ENCODE assay signal across 8 mouse cellular contexts in genomic region chr17:79020208-79020983, GRCm38 (mm10). TPM values are rescaled to one million over a fixed set of nuclear protein-coding genes. Genes with fewer than 3 reads are reported as not detected.
DNase-seq lines count a peak whose midpoint lies in the region; ATAC-seq lines count a peak whose summit lies in the region.

TSS of gene Prkd3 (minus strand) at chr17:79020816.

- DNase-seq in adrenal gland, postnatal 10 days: peak; percentile 80
- peak; percentile 86 for DNase-seq in embryonic facial prominence, embryonic 11.5 days (ENCODE audit: low spot score)
- DNase-seq in heart, adult 18-20 months: peak; percentile 72 to 79
- peak; percentile 56 for DNase-seq in kidney, adult 11 months
- peak; percentile 85 for DNase-seq in limb, embryonic 11.5 days (ENCODE audit: low spot score)
- peak; percentile 97 for DNase-seq in midbrain, embryonic 11.5 days (ENCODE audit: low spot score, missing footprints)
- peak; percentile 72 for DNase-seq in right cerebral cortex, postnatal 4 days
- no peak for DNase-seq in MN1 (ENCODE audit: low spot score)

- no peaks in the 10 kb centered on the region for H3K27me3 ChIP-seq in embryonic facial prominence, embryonic 11.5 days (ENCODE audit: control insufficient read depth, insufficient read depth, low read length)
- H3K27me3 ChIP-seq in limb, embryonic 11.5 days (ENCODE audit: control insufficient read depth, insufficient read depth, low read length): no peaks in the 10 kb centered on the region
- H3K27me3 ChIP-seq in midbrain, embryonic 11.5 days (ENCODE audit: control insufficient read depth, insufficient read depth, low read length): no peaks in the 10 kb centered on the region; the same call in 1 of the 2 replicates

- no peaks in the 10 kb centered on the region for H3K4me1 ChIP-seq in embryonic facial prominence, embryonic 11.5 days (ENCODE audit: control insufficient read depth, insufficient read depth, low read length)
- peaks cover 4% of the 10 kb centered on the region; the same call in 1 of the 2 replicates for H3K4me1 ChIP-seq in limb, embryonic 11.5 days (ENCODE audit: control insufficient read depth, insufficient read depth, low read length)
- H3K4me1 ChIP-seq in midbrain, embryonic 11.5 days (ENCODE audit: control insufficient read depth, insufficient read depth, low read length): peaks cover 8% of the 10 kb centered on the region; the same call in 1 of the 2 replicates

- H3K27ac ChIP-seq in embryonic facial prominence, embryonic 11.5 days (replicated peaks; ENCODE audit: low read depth, low read length): peak within 1 kb of the TSS; percentile 89
- H3K27ac ChIP-seq in limb, embryonic 11.5 days (replicated peaks; ENCODE audit: low read depth, low read length): peak within 1 kb of the TSS; percentile 95
- H3K27ac ChIP-seq in midbrain, embryonic 11.5 days (ENCODE audit: low read depth, low read length): peak within 1 kb of the TSS; percentile 87

- ATAC-seq in embryonic facial prominence, embryonic 11.5 days (replicated peaks; ENCODE audit: insufficient number of reproducible peaks, low FRiP score, low TSS enrichment, low read depth): peak; percentile 85
- ATAC-seq in limb, embryonic 11.5 days (ENCODE audit: insufficient number of reproducible peaks, low FRiP score, low TSS enrichment, low read depth): peak; percentile 92
- peak; percentile 95 for ATAC-seq in midbrain, embryonic 11.5 days (ENCODE audit: low FRiP score)

- H3K9ac ChIP-seq in embryonic facial prominence, embryonic 11.5 days (replicated peaks; ENCODE audit: low read length): peak within 1 kb of the TSS; percentile 92
- H3K9ac ChIP-seq in limb, embryonic 11.5 days (ENCODE audit: low read length): peak within 1 kb of the TSS; percentile 95
- H3K9ac ChIP-seq in midbrain, embryonic 11.5 days (ENCODE audit: low read length): peak within 1 kb of the TSS; percentile 94

- H3K9me3 ChIP-seq in embryonic facial prominence, embryonic 11.5 days (replicated peaks; ENCODE audit: control insufficient read depth, low read length): no peaks in the 10 kb centered on the region
- no peaks in the 10 kb centered on the region for H3K9me3 ChIP-seq in limb, embryonic 11.5 days (ENCODE audit: control insufficient read depth, low read length)
- H3K9me3 ChIP-seq in midbrain, embryonic 11.5 days (ENCODE audit: control insufficient read depth, low read length): no peaks in the 10 kb centered on the region

- H3K4me2 ChIP-seq in embryonic facial prominence, embryonic 11.5 days (ENCODE audit: low read depth, low read length): peak within 1 kb of the TSS; percentile 72
- peak within 1 kb of the TSS; percentile 70 for H3K4me2 ChIP-seq in limb, embryonic 11.5 days (ENCODE audit: low read depth, severe bottlenecking)
- peak within 1 kb of the TSS; percentile 71 for H3K4me2 ChIP-seq in midbrain, embryonic 11.5 days

- H3K36me3 ChIP-seq in embryonic facial prominence, embryonic 11.5 days (replicated peaks; ENCODE audit: control insufficient read depth, insufficient read depth, low read depth, low read length): no peaks in the 10 kb centered on the region
- no peaks in the 10 kb centered on the region for H3K36me3 ChIP-seq in limb, embryonic 11.5 days (ENCODE audit: control insufficient read depth, insufficient read depth, low read length)
- H3K36me3 ChIP-seq in midbrain, embryonic 11.5 days (ENCODE audit: control insufficient read depth, insufficient read depth, low read length): no peaks in the 10 kb centered on the region

- WGBS in embryonic facial prominence, embryonic 11.5 days: under 1% methylated on average over 62 of the region's 113 CpGs
- WGBS in limb, embryonic 11.5 days: under 1% methylated on average over 29 of the region's 113 CpGs
- under 1% methylated on average over 55 of the region's 113 CpGs for WGBS in midbrain, embryonic 11.5 days

- H3K4me3 ChIP-seq in embryonic facial prominence, embryonic 11.5 days (ENCODE audit: low read depth, low read length): peak within 1 kb of the TSS; percentile 82
- H3K4me3 ChIP-seq in limb, embryonic 11.5 days (ENCODE audit: low read depth, low read length): peak within 1 kb of the TSS; percentile 74
- H3K4me3 ChIP-seq in midbrain, embryonic 11.5 days (ENCODE audit: low read depth, low read length): peak within 1 kb of the TSS; percentile 82

RNA-seq across cellular contexts. Expression of gene Prkd3, which starts in this region (rescaled TPM):
- 10 to 100 TPM; 39.3 to 43.6 TPM for total RNA-seq in adrenal gland, postnatal 10 days (2021)
- 53.9 and 58.7 TPM in 2 replicates for polyA plus RNA-seq in embryonic facial prominence, embryonic 11.5 days (2014; fragmentation: Nextera tagmentation; extraction: Ambion mirVana)
- total RNA-seq in heart, adult 18-20 months (2021): 10 to 100 TPM; 15.9 to 16.0 TPM
- 53.8 and 55.4 TPM in 2 replicates for polyA plus RNA-seq in limb, embryonic 11.5 days (2014; fragmentation: Nextera tagmentation; extraction: Ambion mirVana)
- 48.0 and 48.5 TPM in 2 replicates for polyA plus RNA-seq in midbrain, embryonic 11.5 days (2014; fragmentation: Nextera tagmentation; extraction: Ambion mirVana)
